Mouse (Mus musculus) layer of hippocampus, adult 8-10 months (tissue): ENCODE data around the gene Cdkn2aipnl. TPM values are rescaled to one million over a fixed set of nuclear protein-coding genes. Genes with fewer than 3 reads are reported as not detected.

Source experiments
- DNase-seq, 2 experiments: peaks; one replicate each; pipeline ENCODE4 v3.0.0; 2022; ENCODE audit warnings: low spot score in 2 of 2
- total RNA-seq, 4 experiments: library from RNA; stranded (reverse); gene quantifications; 2 replicates each; pipeline ENCODE4 v1.2.4; 2022

The Cdkn2aipnl gene
- total RNA-seq, 4 experiments from 2014 or later, result 35.7 to 42.8 (median 39.5) TPM

GRCm38 (mm10) chr11:51946144-51946543 lies 21.3 kb upstream of the Cdkn2aipnl start:
- peak in 1 of 2 experiments; percentile 30 for DNase-seq

- no peak for DNase-seq
Observed at GRCm38 (mm10) chr11:51949155-51949840, 18.2 kb upstream of the Cdkn2aipnl start.

GRCm38 (mm10) chr11:51949919-51950318 lies 17.5 kb upstream of the Cdkn2aipnl start:
- DNase-seq, result no peak

GRCm38 (mm10) chr11:51951861-51952420 lies 15.5 kb upstream of the Cdkn2aipnl start:
- no peak for DNase-seq

GRCm38 (mm10) chr11:51956112-51956511 lies 11.3 kb upstream of the Cdkn2aipnl start:
- no peak for DNase-seq

GRCm38 (mm10) chr11:51957760-51958159 lies 9.7 kb upstream of the Cdkn2aipnl start:
- no peak for DNase-seq

- DNase-seq, result no peak
Observed at GRCm38 (mm10) chr11:51959511-51959910, 8.0 kb upstream of the Cdkn2aipnl start.

- DNase-seq, result no peak
Observed at GRCm38 (mm10) chr11:51960061-51960460, 7.4 kb upstream of the Cdkn2aipnl start.

GRCm38 (mm10) chr11:51960967-51961471 lies 6.4 kb upstream of the Cdkn2aipnl start:
- peak; percentile 29 to 32 for DNase-seq

GRCm38 (mm10) chr11:51961761-51962160 lies 5.7 kb upstream of the Cdkn2aipnl start:
- no peak for DNase-seq

GRCm38 (mm10) chr11:51962277-51962676 lies 5.2 kb upstream of the Cdkn2aipnl start:
- DNase-seq, result no peak

- no peak for DNase-seq
Observed at GRCm38 (mm10) chr11:51966651-51967050, 810 bp upstream of the Cdkn2aipnl start.

- no peak for DNase-seq
Observed at GRCm38 (mm10) chr11:51968896-51969295, 1.4 kb downstream of the Cdkn2aipnl start.

GRCm38 (mm10) chr11:51969511-51969910 lies 2.0 kb downstream of the Cdkn2aipnl start:
- no peak for DNase-seq

GRCm38 (mm10) chr11:51971644-51972043 lies 4.2 kb downstream of the Cdkn2aipnl start:
- no peak for DNase-seq

GRCm38 (mm10) chr11:51999611-52000289 lies 32.3 kb downstream of the Cdkn2aipnl start:
- peak; percentile 19 to 40 for DNase-seq

- DNase-seq, result peak; percentile 96 to 97
Observed at GRCm38 (mm10) chr11:52000290-52000962, 33.0 kb downstream of the Cdkn2aipnl start, which contains the start of gene Ube2b. TSS of gene Ube2b (minus strand) at chr11:52000762.

- no peak for DNase-seq
Observed at GRCm38 (mm10) chr11:52001341-52001740, 33.9 kb downstream of the Cdkn2aipnl start.

- no peak for DNase-seq
Observed at GRCm38 (mm10) chr11:52001861-52002260, 34.4 kb downstream of the Cdkn2aipnl start.

- DNase-seq, result no peak
Observed at GRCm38 (mm10) chr11:52002842-52003504, 35.5 kb downstream of the Cdkn2aipnl start.

GRCm38 (mm10) chr11:52003505-52003771 lies 36.0 kb downstream of the Cdkn2aipnl start:
- no peak for DNase-seq
